Mouse (Mus musculus) thymus, adult 2 months (tissue): Measurements from ENCODE around the gene Mark1. TPM values are rescaled to one million over a fixed set of nuclear protein-coding genes. Genes with fewer than 3 reads are reported as not detected.

Source experiments
- DNase-seq: peaks from one replicate; pipeline ENCODE4 v3.0.0; 2021
- H3K27ac ChIP-seq: fragments of 200-500 bp; 2 replicates; pipeline ENCODE4 v1.5.1; 2012; ENCODE audit warnings: low read length, control low read depth; ENCODE audit not compliant: control insufficient read depth, insufficient read depth
- H3K27me3 ChIP-seq: fragments of 200-500 bp; 2 replicates; pipeline ENCODE4 v1.6.1; 2012; ENCODE audit warnings: mild to moderate bottlenecking, low read length, moderate library complexity, mixed read lengths; ENCODE audit not compliant: control insufficient read depth, insufficient read depth
- H3K36me3 ChIP-seq: fragments of 200-500 bp; 2 replicates; pipeline ENCODE4 v1.6.1; 2012; ENCODE audit warnings: mild to moderate bottlenecking, low read length, moderate library complexity; ENCODE audit not compliant: control insufficient read depth, insufficient read depth
- H3K4me1 ChIP-seq: fragments of 200-500 bp; replicated peaks from 2 replicates; pipeline ENCODE4 v1.6.1; 2012; ENCODE audit warnings: low read length; ENCODE audit not compliant: control insufficient read depth, insufficient read depth
- H3K4me3 ChIP-seq: fragments of 200-500 bp; 2 replicates; pipeline ENCODE4 v1.5.1; 2012; ENCODE audit warnings: mild to moderate bottlenecking, low read length, control low read depth, moderate library complexity; ENCODE audit not compliant: control insufficient read depth, insufficient read depth
- CTCF ChIP-seq: fragments of 200-500 bp; IDR thresholded peaks from 2 replicates; pipeline ENCODE4 v1.5.1; 2012; ENCODE audit warnings: mild to moderate bottlenecking, control low read depth, low read length, moderate library complexity, borderline replicate concordance; ENCODE audit not compliant: control insufficient read depth, poor library complexity, insufficient read depth; ENCODE audit errors: extremely low read depth
- POLR2A ChIP-seq: fragments of 200-500 bp; IDR thresholded peaks from 2 replicates; pipeline ENCODE4 v1.6.1; 2012; ENCODE audit warnings: mild to moderate bottlenecking, low read length, control low read depth, moderate library complexity; ENCODE audit not compliant: control insufficient read depth, poor library complexity, insufficient read depth; ENCODE audit errors: extremely low read depth
- WGBS: fragments of 180-500 bp; shearing (Covaris S2); methylation state at CpG from one replicate; pipeline ENCODE4 v1.1.7; 2018; 5-methylcytosine and 5-hydroxymethylcytosine counted together
- polyA plus RNA-seq: library from polyadenylated mRNA; depleted of rRNA; stranded (reverse); fragments of >200 nt; gene quantifications from 2 replicates; pipeline ENCODE4 v1.2.3, GENCODE M21; 2012

Gene Mark1
- polyA plus RNA-seq, 1 experiment = 1.9 TPM

GRCm38 (mm10) chr1:184881861-184882260 lies 117.5 kb downstream of the Mark1 start:
- H3K4me3 ChIP-seq = no peak overlapping the region
- TF ChIP-seq POLR2A (no peak), CTCF (no peak)
- H3K4me1 ChIP-seq = no peaks in the 10 kb centered on the region
- H3K27ac ChIP-seq = no peak overlapping the region
- 73% methylated on average over 7 of the region's 7 CpGs for WGBS
- DNase-seq = no peak
- H3K36me3 ChIP-seq = no peaks in the 10 kb centered on the region
- peaks cover 13% of the 10 kb centered on the region for H3K27me3 ChIP-seq

- H3K4me1 ChIP-seq = no peaks in the 10 kb centered on the region
- peaks cover 13% of the 10 kb centered on the region for H3K27me3 ChIP-seq
- H3K27ac ChIP-seq = no peak overlapping the region
- no peak for TF ChIP-seq POLR2A
- TF ChIP-seq CTCF = no peak
- H3K36me3 ChIP-seq = no peaks in the 10 kb centered on the region
- WGBS = 96% methylated on average over 5 of the region's 5 CpGs
- no peak overlapping the region for H3K4me3 ChIP-seq
- no peak for DNase-seq
These were observed 118.2 kb downstream of the Mark1 start for GRCm38 (mm10) chr1:184881211-184881610.

DNA sequence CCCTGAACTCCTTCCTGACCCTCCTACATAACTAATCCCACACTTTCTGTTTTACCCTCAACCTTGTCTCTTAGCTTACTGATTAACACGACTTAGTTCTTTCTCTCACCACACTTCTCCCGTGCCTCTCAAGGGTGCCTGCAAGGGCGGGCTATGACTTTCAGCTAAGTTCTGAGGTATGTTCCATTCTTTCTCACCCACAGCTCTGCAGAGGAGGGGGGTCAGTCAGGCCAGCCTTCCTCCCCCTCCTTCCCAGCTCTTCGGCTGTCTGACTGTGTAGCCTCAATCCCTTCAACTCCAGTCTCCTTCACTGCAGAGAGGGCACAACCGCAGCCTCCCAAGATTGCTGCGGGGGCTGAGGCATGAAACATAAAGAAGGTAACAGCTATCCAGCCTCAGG lies 120.5 kb downstream of the Mark1 start:
- no peak for DNase-seq
- WGBS = 90% methylated on average over 6 of the region's 6 CpGs
- Histone ChIP-seq H3K27ac (no peak overlapping the region), H3K36me3 (no peaks in the 10 kb centered on the region), H3K4me1 (no peaks in the 10 kb centered on the region), H3K4me3 (no peak overlapping the region), H3K27me3 (peaks cover 13% of the 10 kb centered on the region)
- TF ChIP-seq CTCF (no peak), POLR2A (no peak)

DNA sequence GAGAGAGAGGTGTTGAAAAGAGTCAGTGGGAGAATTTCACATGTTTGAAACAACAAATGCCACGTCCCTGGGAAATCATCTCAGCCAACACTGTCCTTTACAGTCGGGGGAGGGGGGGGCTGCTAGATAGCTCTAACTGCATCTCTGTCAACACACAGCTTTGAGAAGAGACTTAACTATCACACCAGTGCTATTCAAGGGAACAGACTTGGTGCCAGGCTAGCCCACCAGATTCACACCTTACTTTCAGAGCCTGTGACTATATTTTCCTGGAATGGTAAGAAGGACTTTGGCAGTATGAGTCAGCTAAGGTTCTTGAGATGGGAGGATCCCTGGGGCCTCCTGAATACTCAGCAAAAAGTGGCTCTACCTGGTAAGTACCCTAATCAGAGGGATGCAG lies 122.1 kb downstream of the Mark1 start:
- no peak overlapping the region for H3K27ac ChIP-seq
- 75% methylated on average over 2 of the region's 2 CpGs for WGBS

DNA sequence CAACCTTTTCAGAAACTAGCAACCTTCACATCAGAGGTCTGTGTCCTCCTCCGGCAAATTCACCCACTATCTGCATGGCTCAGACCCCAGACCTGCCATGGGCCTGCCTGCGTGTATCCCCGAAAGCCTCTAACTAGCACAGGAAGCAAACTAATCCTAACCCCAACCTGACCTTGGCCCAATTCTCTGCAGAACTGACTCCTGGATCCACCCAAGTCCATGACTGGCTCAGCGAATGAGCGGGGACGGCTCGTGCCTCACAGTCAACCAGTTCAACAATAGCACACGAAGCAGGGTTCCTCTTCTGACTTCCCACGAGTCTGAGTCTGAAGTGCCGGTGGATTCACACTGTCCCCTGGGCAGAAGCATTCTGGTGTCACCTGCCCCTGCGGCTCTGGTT lies 125.5 kb downstream of the Mark1 start:
- Histone ChIP-seq H3K4me1 (no peaks in the 10 kb centered on the region), H3K27ac (no peak overlapping the region), H3K36me3 (no peaks in the 10 kb centered on the region), H3K4me3 (no peak overlapping the region), H3K27me3 (no peaks in the 10 kb centered on the region)
- TF ChIP-seq POLR2A (no peak), CTCF (no peak)
- WGBS = 85% methylated on average over 11 of the region's 11 CpGs
- DNase-seq = no peak

More for the DNA sequence above, 122.1 kb downstream of the Mark1 start:
- DNase-seq = no peak
- TF ChIP-seq CTCF (no peak), POLR2A (no peak)
- H3K4me1 ChIP-seq = no peaks in the 10 kb centered on the region
- H3K4me3 ChIP-seq = no peak overlapping the region
- peaks cover 9% of the 10 kb centered on the region for H3K27me3 ChIP-seq
- H3K36me3 ChIP-seq = no peaks in the 10 kb centered on the region

GRCm38 (mm10) chr1:184872069-184872819 lies 127.1 kb downstream of the Mark1 start:
- Histone ChIP-seq H3K4me1 (no peaks in the 10 kb centered on the region), H3K27ac (no peak overlapping the region), H3K4me3 (no peak overlapping the region), H3K27me3 (no peaks in the 10 kb centered on the region), H3K36me3 (no peaks in the 10 kb centered on the region)
- DNase-seq = no peak
- TF ChIP-seq POLR2A = no peak
- TF ChIP-seq CTCF = no peak
- WGBS = 92% methylated on average over 7 of the region's 7 CpGs

- no peaks in the 10 kb centered on the region for H3K4me1 ChIP-seq
- no peak for DNase-seq
These were observed 127.9 kb downstream of the Mark1 start for GRCm38 (mm10) chr1:184871506-184871905.

More at GRCm38 (mm10) chr1:184871506-184871905, 127.9 kb downstream of the Mark1 start:
- no peak for TF ChIP-seq POLR2A
- WGBS = 92% methylated on average over 1 of the region's 1 CpGs
- H3K27me3 ChIP-seq = no peaks in the 10 kb centered on the region
- no peak overlapping the region for H3K27ac ChIP-seq
- no peaks in the 10 kb centered on the region for H3K36me3 ChIP-seq
- no peak overlapping the region for H3K4me3 ChIP-seq
